Mouse (Mus musculus) monocyte, adult 2 months (primary cell): Measurements from ENCODE around the gene Tmed8.
"Not testable (repeated sequence)": the region's sequence is repeated elsewhere in the genome, so short reads cannot be mapped to it uniquely, and the experiment has no call there.

Experiments
- DNase-seq, 2 experiments: peaks; one replicate each; pipeline ENCODE4 v3.0.0; 2022; ENCODE audit warnings: low spot score in 2 of 2, low read depth in 1 of 2

The Tmed8 gene

GRCm38 (mm10) chr12:87199973-87200586 is at the start of gene Tmed8:
TSS of gene Tmed8 (minus strand) at chr12:87200454.
- DNase-seq: peak; percentile 11 to 33

GRCm38 (mm10) chr12:87238632-87239031 is 38.4 kb upstream of the Tmed8 start, which contains the start of gene Noxred1:
TSS of gene Noxred1 (minus strand) at chr12:87238732.
- no peak for DNase-seq

GRCm38 (mm10) chr12:87236882-87237483 is 36.7 kb upstream of the Tmed8 start:
- no peak for DNase-seq

- DNase-seq: no peak
These were observed 30.2 kb upstream of the Tmed8 start for GRCm38 (mm10) chr12:87230379-87230895.

- no peak for DNase-seq
These were observed 29.4 kb upstream of the Tmed8 start for GRCm38 (mm10) chr12:87229633-87230032.

- no peak for DNase-seq
These were observed 26.5 kb upstream of the Tmed8 start for GRCm38 (mm10) chr12:87226801-87227200.

- no peak for DNase-seq
These were observed 24.7 kb upstream of the Tmed8 start for GRCm38 (mm10) chr12:87224950-87225349.

GRCm38 (mm10) chr12:87219362-87219761 is 19.1 kb upstream of the Tmed8 start:
- no peak for DNase-seq

- DNase-seq: no peak
These were observed 17.3 kb upstream of the Tmed8 start for GRCm38 (mm10) chr12:87217596-87217995.

- no peak for DNase-seq
These were observed 15.8 kb upstream of the Tmed8 start for GRCm38 (mm10) chr12:87216053-87216452.

GRCm38 (mm10) chr12:87212844-87213606 is 12.8 kb upstream of the Tmed8 start:
- no peak for DNase-seq

- not testable (repeated sequence) for DNase-seq
These were observed 5.5 kb upstream of the Tmed8 start for GRCm38 (mm10) chr12:87205789-87206188.

GRCm38 (mm10) chr12:87201694-87202093 is 1.4 kb upstream of the Tmed8 start:
- no peak for DNase-seq

GRCm38 (mm10) chr12:87199206-87199972 is 865 bp downstream of the Tmed8 start, which contains the start of gene Samd15:
TSS of gene Samd15 (plus strand) at chr12:87199723.
- DNase-seq: no peak

GRCm38 (mm10) chr12:87198792-87199191 is 1.5 kb downstream of the Tmed8 start:
- no peak for DNase-seq

GRCm38 (mm10) chr12:87196310-87196709 is 3.9 kb downstream of the Tmed8 start:
- no peak for DNase-seq

- DNase-seq: no peak
These were observed 5.2 kb downstream of the Tmed8 start for GRCm38 (mm10) chr12:87195069-87195468.

GRCm38 (mm10) chr12:87193008-87193407 is 7.2 kb downstream of the Tmed8 start:
- DNase-seq: no peak

GRCm38 (mm10) chr12:87177631-87178030 is 22.6 kb downstream of the Tmed8 start:
- DNase-seq: no peak

GRCm38 (mm10) chr12:87175194-87175946 is 24.9 kb downstream of the Tmed8 start:
- DNase-seq: no peak
